Mouse (Mus musculus) megakaryocyte, embryonic 14.5 days (primary cell): ENCODE results near the gene Il10rb. TPM values are rescaled to one million over a fixed set of nuclear protein-coding genes. Genes with fewer than 3 reads are reported as not detected.
A peak's percentile ranks its signal among the peaks of the same experiment; 100 is the strongest.

ENCODE experiments used
- H3K27me3 ChIP-seq: replicated peaks from 2 replicates; pipeline ENCODE3; 2012; ENCODE audit warnings: inconsistent platforms
- H3K36me3 ChIP-seq: replicated peaks from 2 replicates; pipeline ENCODE3; 2012; ENCODE audit warnings: low read length, inconsistent platforms, mixed read lengths
- H3K4me1 ChIP-seq: 2 replicates; pipeline ENCODE4 v1.6.1; 2012; ENCODE audit warnings: inconsistent platforms
- H3K4me3 ChIP-seq: replicated peaks from 2 replicates; pipeline ENCODE3; 2012; ENCODE audit warnings: moderate library complexity, mild to moderate bottlenecking, inconsistent platforms
- H3K9me3 ChIP-seq: 2 replicates; pipeline ENCODE4 v1.6.1; 2012; ENCODE audit warnings: inconsistent platforms
- FLI1 ChIP-seq: IDR thresholded peaks from 2 replicates; pipeline ENCODE4 v1.6.1; 2012; ENCODE audit warnings: low read length, inconsistent platforms, mixed read lengths
- GATA1 ChIP-seq: IDR thresholded peaks from 3 replicates; pipeline ENCODE4 v1.6.1; 2012; ENCODE audit warnings: mixed read lengths, low read length, inconsistent platforms, borderline replicate concordance
- polyA plus RNA-seq: library from polyadenylated mRNA; stranded (reverse); fragments of >175 nt; gene quantifications from 2 replicates; pipeline ENCODE4 v1.2.3, GENCODE M21; 2012; ENCODE audit warnings: low replicate concordance; ENCODE audit not compliant: insufficient read depth

Gene Il10rb
- polyA plus RNA-seq, 1 experiment: 13.1 TPM

DNA sequence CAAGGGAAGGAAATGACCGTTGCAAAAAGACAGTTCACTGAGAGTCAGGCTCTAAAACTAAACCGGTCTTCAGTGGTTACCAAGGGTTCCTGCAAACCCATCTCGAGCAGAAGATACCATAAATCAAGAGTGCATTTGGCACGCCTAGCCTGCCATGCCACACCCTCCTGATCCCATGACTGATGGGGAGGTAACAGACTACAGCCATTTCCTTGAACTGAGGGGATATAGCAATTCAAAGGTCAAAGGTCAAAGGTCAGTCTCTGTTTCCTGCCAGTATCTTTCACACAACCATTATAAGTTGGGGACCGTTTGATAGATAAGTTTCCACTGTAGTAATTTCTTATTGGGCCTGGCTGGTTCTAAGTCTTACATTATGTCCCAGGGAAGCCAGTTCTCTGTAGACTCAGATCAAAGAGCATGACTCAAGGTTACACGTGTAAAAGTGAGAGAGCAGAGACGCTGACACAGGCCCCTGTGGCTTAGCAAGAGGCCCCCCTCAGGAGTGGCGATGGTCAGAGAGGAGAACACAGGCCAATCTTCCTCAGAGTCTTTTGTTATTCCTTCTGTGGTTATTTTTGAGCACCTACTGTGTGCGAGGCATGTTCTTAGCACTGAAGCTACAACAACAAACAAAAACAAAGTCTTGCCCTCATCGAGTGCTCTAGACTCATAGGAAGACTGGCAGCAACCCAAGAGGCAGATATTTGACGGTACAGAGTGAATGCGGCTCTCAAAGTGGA lies 7.3 kb downstream of the Il10rb start:
- peak overlapping the region; percentile 64 for H3K4me3 ChIP-seq
- no peaks in the 10 kb centered on the region for H3K9me3 ChIP-seq
- no peak for TF ChIP-seq FLI1
- TF ChIP-seq GATA1: no peak
- no peaks in the 10 kb centered on the region for H3K27me3 ChIP-seq
- peaks cover 68% of the 10 kb centered on the region for H3K4me1 ChIP-seq
- H3K36me3 ChIP-seq: peaks cover 91% of the 10 kb centered on the region

DNA sequence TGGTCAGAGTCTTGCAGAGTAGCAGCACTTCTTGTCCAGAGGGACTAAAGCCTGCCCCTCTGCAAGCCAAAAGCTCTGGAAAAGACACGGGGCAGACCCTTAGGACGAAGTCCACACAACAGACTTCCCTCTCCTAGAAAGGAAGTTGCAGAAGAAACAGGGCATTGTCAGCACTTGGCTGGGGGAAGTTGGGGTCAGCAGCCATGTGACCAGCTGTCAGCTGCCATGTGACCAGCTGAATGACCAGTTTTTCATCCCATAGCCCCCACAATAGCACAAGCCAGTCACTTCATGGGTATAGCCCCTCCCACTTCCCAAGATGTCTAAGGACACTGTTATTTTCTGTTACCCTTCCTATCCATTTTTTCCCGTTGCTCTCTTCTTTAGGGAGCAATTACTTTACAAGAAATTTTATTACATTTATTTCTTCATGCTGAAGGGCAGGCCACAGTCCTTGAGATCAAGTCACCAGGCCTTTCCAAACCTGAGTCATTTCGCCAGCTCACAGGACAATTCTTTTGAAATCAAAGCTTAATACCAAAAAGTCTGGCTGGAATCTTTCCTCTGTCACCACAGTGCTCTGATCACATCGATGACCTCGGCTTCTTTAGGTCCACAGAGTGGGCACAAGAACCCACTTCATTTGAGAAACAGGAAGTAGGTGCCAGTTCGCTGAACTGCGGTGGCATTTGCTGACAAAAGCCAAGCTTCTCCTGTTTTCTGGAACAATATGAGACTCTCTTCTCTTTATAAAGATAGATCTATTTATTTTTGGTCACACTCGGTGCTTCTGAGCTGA lies 9.6 kb downstream of the Il10rb start:
- no peak overlapping the region for H3K4me3 ChIP-seq
- H3K27me3 ChIP-seq: no peaks in the 10 kb centered on the region
- TF ChIP-seq FLI1 (no peak), GATA1 (no peak)
- H3K9me3 ChIP-seq: no peaks in the 10 kb centered on the region
- H3K4me1 ChIP-seq: peaks cover 64% of the 10 kb centered on the region
- peaks cover 93% of the 10 kb centered on the region for H3K36me3 ChIP-seq

DNA sequence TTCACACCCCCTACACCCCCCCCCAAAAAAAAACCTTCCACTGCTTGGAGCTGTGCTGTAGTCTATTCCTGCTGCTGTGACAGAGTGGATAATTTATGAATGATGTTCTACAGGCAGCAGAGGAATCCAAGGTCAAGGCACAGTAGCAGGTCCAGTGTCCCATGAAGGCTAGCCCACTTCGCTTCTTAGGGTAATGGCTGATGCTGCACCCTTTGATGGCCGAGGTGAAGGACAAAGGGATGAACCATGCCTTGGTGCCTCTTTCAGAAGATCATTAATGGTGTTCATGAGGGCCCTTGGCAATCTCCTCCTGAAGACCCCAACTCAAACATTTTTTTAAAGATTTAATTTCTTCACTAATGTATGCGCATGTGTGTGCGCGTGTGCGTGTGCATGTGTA lies 10.4 kb downstream of the Il10rb start:
- H3K36me3 ChIP-seq: peaks cover 90% of the 10 kb centered on the region

DNA sequence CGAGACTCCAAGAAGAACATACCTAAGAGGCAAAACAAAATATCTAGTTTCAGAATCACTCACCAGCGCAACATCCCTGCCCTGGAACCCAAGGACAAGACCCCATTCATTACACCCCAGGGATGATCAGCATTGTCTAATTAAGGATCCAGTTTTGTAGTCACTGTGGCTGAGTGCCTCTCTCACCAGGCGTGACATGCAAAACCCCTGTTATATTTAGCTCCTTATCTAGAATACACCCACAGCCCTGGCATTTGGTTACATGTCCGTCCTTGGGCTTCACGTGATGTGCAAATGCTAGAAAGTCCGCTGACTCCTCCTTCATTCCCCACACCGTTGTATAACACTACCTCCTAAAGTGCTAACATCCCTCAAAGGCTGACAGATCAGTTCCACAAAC lies 11.0 kb downstream of the Il10rb start:
- Histone ChIP-seq H3K36me3 (peaks cover 90% of the 10 kb centered on the region), H3K4me3 (peak overlapping the region; percentile 67)
- TF ChIP-seq FLI1 (no peak), GATA1 (no peak)

More for the DNA sequence above, 10.4 kb downstream of the Il10rb start:
- Histone ChIP-seq H3K4me3 (peak overlapping the region; percentile 72), H3K9me3 (no peaks in the 10 kb centered on the region), H3K4me1 (peaks cover 64% of the 10 kb centered on the region), H3K27me3 (no peaks in the 10 kb centered on the region)
- TF ChIP-seq GATA1 (no peak), FLI1 (no peak)

GRCm38 (mm10) chr16:91418531-91418930 lies 12.6 kb downstream of the Il10rb start:
- peaks cover 89% of the 10 kb centered on the region for H3K36me3 ChIP-seq
- H3K9me3 ChIP-seq: no peaks in the 10 kb centered on the region
- TF ChIP-seq GATA1 (no peak), FLI1 (no peak)
- no peak overlapping the region for H3K4me3 ChIP-seq
- no peaks in the 10 kb centered on the region for H3K27me3 ChIP-seq
- peaks cover 46% of the 10 kb centered on the region for H3K4me1 ChIP-seq

More for the DNA sequence above, 11.0 kb downstream of the Il10rb start:
- Histone ChIP-seq H3K4me1 (peaks cover 61% of the 10 kb centered on the region), H3K9me3 (no peaks in the 10 kb centered on the region), H3K27me3 (no peaks in the 10 kb centered on the region)

- Histone ChIP-seq H3K4me1 (no peaks in the 10 kb centered on the region; the same call in 1 of the 2 replicates), H3K36me3 (peaks cover 80% of the 10 kb centered on the region), H3K27me3 (no peaks in the 10 kb centered on the region), H3K4me3 (no peak overlapping the region), H3K9me3 (peaks cover 17% of the 10 kb centered on the region; the same call in 1 of the 2 replicates)
- no peak for TF ChIP-seq FLI1
- TF ChIP-seq GATA1: no peak
Measured at GRCm38 (mm10) chr16:91425816-91426215, 19.9 kb downstream of the Il10rb start.

DNA sequence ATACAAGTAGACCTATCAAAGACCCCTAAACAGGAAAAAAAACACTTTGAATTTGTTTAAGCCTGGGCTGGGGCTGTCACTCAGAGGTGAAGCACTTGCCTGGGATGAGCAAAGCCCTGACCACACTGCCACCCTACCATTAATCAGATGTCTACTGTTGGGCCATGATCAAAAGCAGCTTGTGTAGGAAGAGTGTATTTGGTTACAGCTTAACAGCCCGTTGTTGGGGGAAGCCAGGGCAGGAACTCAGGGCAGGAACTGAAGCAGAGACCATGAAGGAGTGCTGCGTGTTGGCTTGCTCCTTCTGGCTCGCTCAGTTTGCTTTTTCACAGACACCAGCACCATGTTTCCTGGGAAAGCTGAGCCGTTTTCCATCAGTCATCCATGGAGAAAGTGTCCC lies 20.6 kb downstream of the Il10rb start:
- H3K9me3 ChIP-seq: peaks cover 17% of the 10 kb centered on the region; the same call in 1 of the 2 replicates
- H3K4me1 ChIP-seq: no peaks in the 10 kb centered on the region
- no peak for TF ChIP-seq GATA1
- TF ChIP-seq FLI1: no peak
- H3K27me3 ChIP-seq: no peaks in the 10 kb centered on the region
- no peak overlapping the region for H3K4me3 ChIP-seq
- H3K36me3 ChIP-seq: peaks cover 74% of the 10 kb centered on the region

- peaks cover 8% of the 10 kb centered on the region for H3K4me1 ChIP-seq
- peaks cover 17% of the 10 kb centered on the region; the same call in 1 of the 2 replicates for H3K9me3 ChIP-seq
- no peak overlapping the region for H3K4me3 ChIP-seq
- TF ChIP-seq FLI1 (no peak), GATA1 (no peak)
- peaks cover 66% of the 10 kb centered on the region for H3K36me3 ChIP-seq
- H3K27me3 ChIP-seq: no peaks in the 10 kb centered on the region
Measured at GRCm38 (mm10) chr16:91427461-91427860, 21.5 kb downstream of the Il10rb start.

DNA sequence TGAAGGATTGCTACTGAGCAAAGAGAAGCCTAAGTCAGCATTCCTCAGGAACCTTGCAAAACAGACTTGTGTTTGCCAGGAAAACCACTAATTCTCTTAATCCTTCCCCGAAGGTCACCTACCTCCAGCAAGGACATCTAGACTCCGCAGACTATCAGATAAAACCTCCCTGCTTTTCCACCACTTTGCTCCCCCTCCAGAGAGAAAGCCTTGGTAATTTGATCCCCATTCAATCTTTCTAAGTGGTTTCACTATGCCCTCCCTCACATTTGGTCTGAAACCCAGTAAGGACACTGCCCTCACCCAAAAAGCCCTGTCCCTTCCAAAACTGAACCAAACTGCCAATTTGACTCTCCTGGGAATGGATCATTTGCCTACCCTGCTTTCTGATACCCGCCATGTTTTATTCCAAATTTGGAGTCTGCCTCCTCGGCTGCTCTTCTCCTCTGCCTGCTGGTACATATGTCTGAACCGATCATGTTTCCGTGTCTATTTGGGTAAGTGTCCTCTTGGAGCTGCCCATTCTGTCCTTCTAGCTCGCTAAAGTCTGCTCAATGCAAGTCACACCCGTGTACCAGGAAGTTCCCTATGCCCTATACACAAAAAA lies 22.4 kb downstream of the Il10rb start:
- H3K9me3 ChIP-seq: peaks cover 17% of the 10 kb centered on the region; the same call in 1 of the 2 replicates
- no peaks in the 10 kb centered on the region for H3K27me3 ChIP-seq
- H3K4me3 ChIP-seq: no peak overlapping the region
- peaks cover 17% of the 10 kb centered on the region for H3K4me1 ChIP-seq
- TF ChIP-seq FLI1 (no peak), GATA1 (no peak)
- H3K36me3 ChIP-seq: peaks cover 58% of the 10 kb centered on the region
